Mouse (Mus musculus): Measurements from ENCODE around the gene Pianp. TPM values are rescaled to one million over a fixed set of nuclear protein-coding genes. Genes with fewer than 3 reads are reported as not detected.
A peak's percentile ranks its signal among the peaks of the same experiment; 100 is the strongest.
"Not testable (repeated sequence)": the region's sequence is repeated elsewhere in the genome, so short reads cannot be mapped to it uniquely, and the experiment has no call there.

Pianp gene
- polyA plus RNA-seq, 1 experiment, result not detected

DNA sequence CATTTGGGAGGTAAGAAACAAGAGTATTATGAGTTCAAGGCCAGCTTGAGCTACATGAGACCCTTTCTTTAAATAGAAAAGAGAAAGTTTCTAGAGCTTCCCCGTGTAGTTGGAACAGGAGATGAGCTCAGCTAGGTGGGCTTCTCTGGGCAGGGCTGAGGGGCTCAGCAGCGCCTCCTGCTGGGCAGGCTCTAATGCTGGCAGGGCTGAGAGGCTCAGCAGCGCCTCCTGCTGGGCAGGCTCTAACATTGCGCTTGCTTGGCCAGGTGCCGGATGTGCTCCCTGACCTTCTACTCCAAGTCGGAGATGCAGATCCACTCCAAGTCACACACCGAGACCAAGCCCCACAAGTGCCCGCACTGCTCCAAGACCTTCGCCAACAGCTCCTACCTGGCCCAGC, 34.0 kb downstream of the Pianp start:
- WGBS, result 25% methylated on average over 7 of the region's 9 CpGs
- H3K4me1 ChIP-seq (ENCODE audit: control insufficient read depth, insufficient read depth, low read length), result not testable (repeated sequence)

DNA sequence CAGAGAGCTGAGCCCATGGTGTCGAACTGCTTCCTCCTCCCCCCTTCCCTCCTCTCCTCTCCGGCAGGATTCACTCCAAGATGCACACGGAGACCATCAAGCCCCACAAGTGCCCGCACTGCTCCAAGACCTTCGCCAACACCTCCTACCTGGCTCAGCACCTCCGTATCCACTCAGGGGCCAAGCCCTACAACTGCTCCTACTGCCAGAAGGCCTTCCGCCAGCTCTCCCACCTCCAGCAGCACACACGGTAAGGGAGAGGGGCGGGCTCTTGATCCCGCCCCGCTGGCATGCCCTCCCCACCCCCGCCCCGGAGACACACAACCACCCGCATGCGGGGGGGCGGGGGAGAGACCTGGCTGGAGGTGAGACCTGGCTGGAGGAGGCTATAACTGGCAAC, 35.1 kb downstream of the Pianp start:
- Histone ChIP-seq H3K4me3 (ENCODE audit: insufficient read depth, low read depth, low read length) (no peak overlapping the region), H3K27ac (ENCODE audit: insufficient read depth, low read depth, low read length) (no peak overlapping the region), H3K4me1 (ENCODE audit: control insufficient read depth, insufficient read depth, low read length) (no peaks in the 10 kb centered on the region)
- WGBS, result 82% methylated on average over 16 of the region's 16 CpGs
- TF ChIP-seq POLR2A (IDR thresholded peaks at IDR 0.05; ENCODE audit: insufficient read depth, low read depth, low read length) (no peak), CTCF (IDR thresholded peaks at IDR 0.05; ENCODE audit: insufficient read depth, low read depth, low read length) (no peak)

More for the DNA sequence above, 34.0 kb downstream of the Pianp start:
- H3K27ac ChIP-seq (ENCODE audit: insufficient read depth, low read depth, low read length); H3K4me3 ChIP-seq (ENCODE audit: insufficient read depth, low read depth, low read length): not testable (repeated sequence)
- peak; percentile 93 for TF ChIP-seq CTCF (IDR thresholded peaks at IDR 0.05; ENCODE audit: insufficient read depth, low read depth, low read length)

DNA sequence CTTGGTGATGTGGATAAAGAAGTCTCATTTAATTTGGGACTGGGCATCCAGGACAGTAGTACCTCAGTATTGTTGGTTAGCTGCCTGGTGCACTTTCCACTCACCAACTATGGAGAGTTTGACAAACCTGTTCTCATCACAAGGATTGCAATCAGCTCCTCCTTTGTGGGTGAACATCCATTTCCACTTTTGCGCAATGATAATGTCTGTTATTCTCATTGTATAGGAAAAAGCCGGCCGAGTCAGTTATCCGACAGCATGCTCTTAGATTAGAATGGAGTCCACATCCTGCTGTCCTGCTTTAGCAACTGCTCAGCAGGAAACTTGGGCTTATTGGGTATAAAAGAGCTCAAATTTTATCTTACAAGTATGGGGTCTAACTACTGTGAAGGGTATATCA, 42.2 kb downstream of the Pianp start:
- peaks cover 2% of the 10 kb centered on the region; the same call in 1 of the 2 replicates for H3K4me1 ChIP-seq (ENCODE audit: control insufficient read depth, insufficient read depth, low read length)
- 90% methylated on average over 4 of the region's 4 CpGs for WGBS
- H3K27ac ChIP-seq (ENCODE audit: insufficient read depth, low read depth, low read length), result no peak overlapping the region
- no peak overlapping the region for H3K4me3 ChIP-seq (ENCODE audit: insufficient read depth, low read depth, low read length)
- TF ChIP-seq POLR2A (IDR thresholded peaks at IDR 0.05; ENCODE audit: insufficient read depth, low read depth, low read length), result no peak
- no peak for TF ChIP-seq CTCF (IDR thresholded peaks at IDR 0.05; ENCODE audit: insufficient read depth, low read depth, low read length)

DNA sequence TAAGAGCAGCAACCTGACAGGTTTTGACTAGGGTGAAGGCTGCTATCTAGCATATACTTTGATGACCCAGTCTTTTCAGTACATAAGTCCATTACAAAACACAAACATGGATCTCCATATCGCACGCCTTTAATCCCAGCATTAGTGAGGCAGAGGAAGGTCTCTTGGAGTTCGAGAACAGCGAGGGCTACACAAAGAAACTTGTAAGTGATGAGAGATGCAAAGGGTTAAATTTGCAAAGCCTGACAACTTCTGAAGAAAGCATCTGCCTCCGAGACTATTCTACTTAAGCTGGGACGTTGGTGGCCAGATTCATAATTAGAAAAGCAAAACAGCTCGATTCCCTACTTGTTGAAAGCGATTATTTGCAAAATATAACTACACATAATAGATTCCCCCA, 42.6 kb downstream of the Pianp start:
- WGBS, result 5% methylated on average over 8 of the region's 8 CpGs
- H3K4me3 ChIP-seq (ENCODE audit: insufficient read depth, low read depth, low read length), result peak overlapping the region; percentile 7; the same call in 1 of the 2 replicates
- no peak for TF ChIP-seq CTCF (IDR thresholded peaks at IDR 0.05; ENCODE audit: insufficient read depth, low read depth, low read length)
- no peak for TF ChIP-seq POLR2A (IDR thresholded peaks at IDR 0.05; ENCODE audit: insufficient read depth, low read depth, low read length)
- peaks cover 2% of the 10 kb centered on the region; the same call in 1 of the 2 replicates for H3K4me1 ChIP-seq (ENCODE audit: control insufficient read depth, insufficient read depth, low read length)
- peak overlapping the region; percentile 62; the same call in 1 of the 2 replicates for H3K27ac ChIP-seq (ENCODE audit: insufficient read depth, low read depth, low read length)

DNA sequence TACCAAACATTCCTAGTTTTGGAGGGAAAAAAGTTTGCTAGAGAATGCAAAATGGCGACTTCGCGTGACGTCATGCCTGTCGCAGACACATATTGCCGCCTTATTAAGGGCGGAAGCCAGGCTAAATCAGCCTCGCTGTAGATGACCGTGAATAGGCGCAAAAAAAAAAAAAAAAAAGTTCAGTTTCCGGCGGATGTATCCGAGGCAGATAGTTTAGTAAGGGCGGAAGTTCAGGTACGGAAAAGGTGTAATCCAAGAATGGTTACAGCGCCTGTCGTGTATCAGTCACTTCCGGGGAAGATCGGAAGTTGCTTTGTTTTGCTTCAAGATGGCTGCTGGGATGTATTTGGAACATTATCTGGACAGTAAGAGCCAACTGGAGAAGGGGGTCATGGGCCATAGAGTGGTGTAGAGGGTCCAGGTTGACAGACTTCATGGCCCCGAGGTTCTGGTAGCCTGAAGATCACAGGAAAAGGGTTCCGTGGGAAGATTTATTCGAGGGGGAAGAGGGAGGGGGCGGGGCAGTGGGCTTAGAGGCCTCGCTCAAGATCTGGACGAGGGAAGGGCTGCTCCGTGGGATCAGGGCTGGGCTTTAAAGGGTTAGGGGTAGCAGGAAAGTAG, 43.1 kb downstream of the Pianp start, which contains the start of gene Ing4:
Gene Ing4, plus strand, starts transcription at position 228 of the 621 bp plus-strand sequence.
- TF ChIP-seq CTCF (IDR thresholded peaks at IDR 0.05; ENCODE audit: insufficient read depth, low read depth, low read length), result no peak
- TF ChIP-seq POLR2A (IDR thresholded peaks at IDR 0.05; ENCODE audit: insufficient read depth, low read depth, low read length), result peak; percentile 45; the same call in 1 of the 2 replicates
- H3K27ac ChIP-seq (ENCODE audit: insufficient read depth, low read depth, low read length), result peak within 1 kb of the TSS; percentile 62; the same call in 1 of the 2 replicates
- WGBS, result under 1% methylated on average over 26 of the region's 26 CpGs
- peak within 1 kb of the TSS; percentile 95 for H3K4me3 ChIP-seq (ENCODE audit: insufficient read depth, low read depth, low read length)
- H3K4me1 ChIP-seq (ENCODE audit: control insufficient read depth, insufficient read depth, low read length), result peaks cover 2% of the 10 kb centered on the region; the same call in 1 of the 2 replicates

DNA sequence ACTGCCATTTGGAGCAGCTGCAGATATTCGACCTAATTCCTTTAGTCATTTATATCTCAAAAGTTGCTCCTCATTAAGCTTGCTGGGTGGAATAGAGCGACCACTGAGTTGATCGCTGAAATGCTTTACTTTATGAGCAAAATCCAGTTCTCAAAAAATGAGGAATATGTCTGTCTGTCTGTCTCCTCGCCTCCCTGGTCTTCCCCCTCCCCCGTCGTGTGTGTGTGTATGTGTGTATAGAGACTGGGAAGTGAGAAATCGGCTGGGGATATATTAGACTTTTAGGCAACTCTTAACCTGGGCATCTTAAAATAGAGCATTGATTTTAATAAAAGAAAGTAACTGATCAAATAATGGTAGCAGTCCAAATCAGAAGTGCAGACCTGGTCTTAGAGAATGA, 43.7 kb downstream of the Pianp start:
- Histone ChIP-seq H3K4me3 (ENCODE audit: insufficient read depth, low read depth, low read length) (peak overlapping the region; percentile 95), H3K4me1 (ENCODE audit: control insufficient read depth, insufficient read depth, low read length) (peaks cover 2% of the 10 kb centered on the region; the same call in 1 of the 2 replicates), H3K27ac (ENCODE audit: insufficient read depth, low read depth, low read length) (no peak overlapping the region)
- no peak for TF ChIP-seq CTCF (IDR thresholded peaks at IDR 0.05; ENCODE audit: insufficient read depth, low read depth, low read length)
- WGBS, result 17% methylated on average over 7 of the region's 7 CpGs

DNA sequence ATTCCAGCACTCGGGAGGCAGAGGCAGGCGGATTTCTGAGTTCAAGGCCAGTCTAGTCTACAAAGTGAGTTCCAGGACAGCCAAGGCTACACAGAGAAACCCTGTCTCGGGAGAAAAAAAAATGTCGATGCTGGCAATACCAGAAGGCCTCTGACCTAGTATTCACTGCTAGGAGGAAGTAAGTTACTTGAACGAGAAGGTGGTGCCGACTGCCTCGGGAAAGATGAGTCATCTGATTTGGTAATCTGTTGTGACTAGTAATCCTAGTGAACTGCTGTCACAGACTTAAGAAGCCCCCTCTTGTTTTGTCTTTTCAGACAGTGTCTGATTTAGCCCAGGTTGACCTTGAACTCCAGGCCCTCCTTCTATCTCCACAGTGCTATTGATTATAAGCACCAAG, 44.6 kb downstream of the Pianp start:
- H3K4me3 ChIP-seq (ENCODE audit: insufficient read depth, low read depth, low read length), result no peak overlapping the region
- TF ChIP-seq CTCF (IDR thresholded peaks at IDR 0.05; ENCODE audit: insufficient read depth, low read depth, low read length), result no peak
- TF ChIP-seq POLR2A (IDR thresholded peaks at IDR 0.05; ENCODE audit: insufficient read depth, low read depth, low read length), result no peak
- 69% methylated on average over 7 of the region's 7 CpGs for WGBS
- no peak overlapping the region for H3K27ac ChIP-seq (ENCODE audit: insufficient read depth, low read depth, low read length)
- H3K4me1 ChIP-seq (ENCODE audit: control insufficient read depth, insufficient read depth, low read length), result peaks cover 2% of the 10 kb centered on the region; the same call in 1 of the 2 replicates

DNA sequence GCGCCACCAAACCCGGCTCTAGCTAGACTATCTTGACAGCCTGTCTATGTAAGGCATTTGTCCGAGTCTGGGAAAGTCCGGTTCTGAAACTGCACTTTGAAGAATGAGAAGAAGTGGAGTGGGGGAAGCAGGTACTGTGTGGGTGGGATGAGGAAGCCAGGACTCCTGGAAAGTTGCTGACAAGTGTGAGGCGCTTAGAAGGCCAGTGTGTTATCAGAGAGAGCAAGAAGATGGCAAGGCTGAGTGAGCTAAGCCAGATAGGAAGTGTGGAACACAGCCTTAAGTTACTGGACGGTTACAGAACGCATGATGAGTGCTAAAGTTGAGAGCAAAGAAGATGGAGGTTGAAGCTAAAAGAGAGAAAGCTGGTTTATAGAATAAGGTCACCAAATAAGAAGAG, 45.6 kb downstream of the Pianp start:
- TF ChIP-seq POLR2A (IDR thresholded peaks at IDR 0.05; ENCODE audit: insufficient read depth, low read depth, low read length) (no peak), CTCF (IDR thresholded peaks at IDR 0.05; ENCODE audit: insufficient read depth, low read depth, low read length) (no peak)
- no peak overlapping the region for H3K4me3 ChIP-seq (ENCODE audit: insufficient read depth, low read depth, low read length)
- peaks cover 2% of the 10 kb centered on the region; the same call in 1 of the 2 replicates for H3K4me1 ChIP-seq (ENCODE audit: control insufficient read depth, insufficient read depth, low read length)
- no peak overlapping the region for H3K27ac ChIP-seq (ENCODE audit: insufficient read depth, low read depth, low read length)
- 90% methylated on average over 7 of the region's 7 CpGs for WGBS

DNA sequence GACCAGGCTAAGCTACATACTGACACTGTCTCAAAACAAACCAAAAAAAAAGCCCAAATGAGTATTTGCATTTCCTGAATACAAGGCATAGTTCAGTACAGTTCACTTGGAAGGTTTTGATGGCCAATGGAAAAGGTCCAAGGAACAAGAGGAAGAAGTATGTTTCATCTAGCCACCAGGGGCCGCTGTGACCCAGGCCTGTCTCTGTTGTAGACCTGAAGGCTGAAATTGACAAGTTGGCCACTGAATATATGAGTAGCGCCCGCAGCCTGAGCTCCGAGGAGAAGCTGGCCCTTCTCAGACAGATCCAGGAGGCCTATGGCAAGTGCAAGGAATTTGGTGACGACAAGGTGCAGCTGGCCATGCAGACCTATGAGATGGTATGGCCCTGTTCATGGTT, 50.2 kb downstream of the Pianp start:
- H3K4me1 ChIP-seq (ENCODE audit: control insufficient read depth, insufficient read depth, low read length), result no peaks in the 10 kb centered on the region
- no peak overlapping the region for H3K27ac ChIP-seq (ENCODE audit: insufficient read depth, low read depth, low read length)
- H3K4me3 ChIP-seq (ENCODE audit: insufficient read depth, low read depth, low read length), result no peak overlapping the region
- WGBS, result 20% methylated on average over 5 of the region's 5 CpGs
- TF ChIP-seq POLR2A (IDR thresholded peaks at IDR 0.05; ENCODE audit: insufficient read depth, low read depth, low read length) (no peak), CTCF (IDR thresholded peaks at IDR 0.05; ENCODE audit: insufficient read depth, low read depth, low read length) (peak; percentile 44; the same call in 1 of the 2 replicates)
